Mouse (Mus musculus) urinary bladder, postnatal 4 days (tissue): ENCODE results near the gene Ldlrad3.

Experiments used
- DNase-seq, 2 experiments: peaks; one replicate each; pipeline ENCODE4 v3.0.0; 2021 to 2022; ENCODE audit warnings: low spot score in 2 of 2

Gene Ldlrad3

GRCm38 (mm10) chr2:102002974-102003775 is 183.0 kb downstream of the Ldlrad3 start:
- no peak for DNase-seq

GRCm38 (mm10) chr2:102002408-102002973 is 183.7 kb downstream of the Ldlrad3 start:
- DNase-seq: no peak

- DNase-seq: no peak
Measured at GRCm38 (mm10) chr2:102001661-102002060, 184.5 kb downstream of the Ldlrad3 start.

- DNase-seq: no peak
Measured at GRCm38 (mm10) chr2:101998911-101999572, 187.1 kb downstream of the Ldlrad3 start.

- no peak for DNase-seq
Measured at GRCm38 (mm10) chr2:101997013-101997412, 189.2 kb downstream of the Ldlrad3 start.

- DNase-seq: no peak
Measured at GRCm38 (mm10) chr2:101992574-101993310, 193.4 kb downstream of the Ldlrad3 start.

GRCm38 (mm10) chr2:101991726-101992125 is 194.5 kb downstream of the Ldlrad3 start:
- DNase-seq: no peak

GRCm38 (mm10) chr2:101986344-101987087 is 199.7 kb downstream of the Ldlrad3 start:
- no peak for DNase-seq

- DNase-seq: no peak
Measured at GRCm38 (mm10) chr2:101983853-101984543, 202.2 kb downstream of the Ldlrad3 start.

GRCm38 (mm10) chr2:101983082-101983852 is 202.9 kb downstream of the Ldlrad3 start:
- no peak for DNase-seq

- no peak for DNase-seq
Measured at GRCm38 (mm10) chr2:101981964-101982498, 204.2 kb downstream of the Ldlrad3 start.

GRCm38 (mm10) chr2:101981211-101981610 is 205.0 kb downstream of the Ldlrad3 start:
- no peak for DNase-seq

GRCm38 (mm10) chr2:101980456-101980947 is 205.7 kb downstream of the Ldlrad3 start:
- DNase-seq: no peak

GRCm38 (mm10) chr2:101978534-101979525 is 207.4 kb downstream of the Ldlrad3 start:
- DNase-seq: no peak

GRCm38 (mm10) chr2:101976399-101977064 is 209.7 kb downstream of the Ldlrad3 start:
- no peak for DNase-seq

- DNase-seq: no peak
Measured at GRCm38 (mm10) chr2:101973810-101974209, 212.4 kb downstream of the Ldlrad3 start.

GRCm38 (mm10) chr2:101967601-101968000 is 218.6 kb downstream of the Ldlrad3 start:
- DNase-seq: no peak

GRCm38 (mm10) chr2:101967152-101967551 is 219.0 kb downstream of the Ldlrad3 start:
- DNase-seq: no peak
